Mouse (Mus musculus): ENCODE measurements at regions not wholly inside any gene's neighbourhood (a gene's known extent, or its start where the extent isn't known, plus 50 kb on each side); places are given as distances from the start of the nearest gene placed in this dataset.
A peak's percentile ranks its signal among the peaks of the same experiment; 100 is the strongest.

- DNase-seq, result no peak
Measured at GRCm38 (mm10) chr3:15205266-15206229, 126.6 kb downstream of the Gm9733 start.

- no peak for DNase-seq
Measured at GRCm38 (mm10) chr3:15212357-15212756, 119.7 kb downstream of the Gm9733 start.

GRCm38 (mm10) chr3:15217591-15217990 is 114.5 kb downstream of the Gm9733 start:
- no peak for DNase-seq

DNA sequence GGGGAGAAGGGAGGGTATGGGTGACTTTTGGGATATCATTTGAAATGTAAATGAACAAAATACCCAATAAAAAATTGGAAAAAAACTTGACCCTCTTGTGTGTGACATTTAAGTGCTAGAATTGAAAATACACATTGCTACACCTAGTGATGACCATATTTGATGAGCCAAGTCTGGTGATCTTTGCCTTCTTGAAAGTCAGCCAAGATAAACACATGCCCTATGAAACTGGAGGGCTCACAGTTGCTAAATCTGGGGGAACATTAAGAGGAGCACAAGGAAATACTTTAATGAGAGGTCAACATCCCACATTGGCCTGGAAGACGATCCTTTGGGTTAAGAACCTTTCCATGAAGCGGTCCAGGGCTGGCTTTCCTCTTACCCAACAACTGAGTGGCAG is 112.8 kb downstream of the Gm9733 start:
- no peak for DNase-seq

GRCm38 (mm10) chr3:15223266-15223665 is 108.8 kb downstream of the Gm9733 start:
- DNase-seq, result no peak

GRCm38 (mm10) chr3:15224452-15224851 is 107.7 kb downstream of the Gm9733 start:
- no peak for DNase-seq

- DNase-seq, result no peak
Measured at GRCm38 (mm10) chr3:15228641-15229040, 103.5 kb downstream of the Gm9733 start.

GRCm38 (mm10) chr3:15230204-15230603 is 101.9 kb downstream of the Gm9733 start:
- DNase-seq, result no peak

GRCm38 (mm10) chr3:15231433-15231832 is 100.7 kb downstream of the Gm9733 start:
- DNase-seq, result no peak

DNA sequence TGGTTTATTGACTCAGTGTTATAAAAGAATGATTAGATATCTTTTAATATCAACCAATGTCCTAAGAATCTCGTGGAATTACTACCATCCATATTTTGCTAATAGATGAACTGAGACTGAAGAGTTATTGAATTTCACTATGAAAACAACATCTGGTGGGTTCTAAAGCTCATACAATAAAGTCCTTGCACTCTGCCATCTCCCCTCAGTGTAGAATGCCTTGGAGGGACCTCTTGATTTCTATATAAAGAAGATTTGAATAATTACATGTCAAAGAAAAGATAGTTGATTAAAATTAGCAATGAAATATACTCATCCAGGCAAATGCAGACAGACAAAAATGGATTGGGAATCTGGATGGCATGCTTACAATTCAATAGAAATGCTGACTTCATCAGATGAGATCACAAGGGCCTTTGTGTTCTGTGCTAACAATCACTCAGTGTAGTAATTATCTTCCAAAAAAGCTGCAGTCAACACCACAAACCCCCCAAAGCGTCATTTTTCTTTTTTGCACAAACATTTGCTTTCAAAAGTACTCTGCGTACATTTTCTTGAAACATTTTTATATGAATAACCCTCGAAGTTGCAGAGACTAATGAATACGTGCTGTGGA is 94.2 kb downstream of the Gm9733 start:
- DNase-seq, result no peak

GRCm38 (mm10) chr3:15242388-15242787 is 89.7 kb downstream of the Gm9733 start:
- no peak for DNase-seq

DNA sequence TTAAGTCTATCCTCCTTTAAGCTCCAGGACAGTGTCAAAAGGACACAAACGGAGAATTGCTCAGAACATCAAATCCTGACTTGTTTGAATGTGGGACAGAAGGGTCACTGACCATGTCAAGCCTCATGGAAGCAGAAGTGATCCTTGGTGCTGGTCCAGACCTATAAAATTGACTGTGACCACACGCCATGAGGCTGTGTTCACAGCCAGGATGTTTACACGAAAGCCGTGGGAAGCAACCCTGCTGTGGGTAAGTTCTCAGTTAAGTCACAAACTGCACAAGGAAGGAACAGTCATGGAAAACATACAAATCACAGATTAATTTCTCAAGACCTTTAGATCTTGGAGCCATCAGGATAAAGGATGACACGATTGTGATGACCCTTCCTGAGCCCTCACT is 88.5 kb downstream of the Gm9733 start:
- no peak for DNase-seq

- DNase-seq, result peak; percentile 40
Measured at GRCm38 (mm10) chr3:15244999-15245398, 87.1 kb downstream of the Gm9733 start.
